Mouse (Mus musculus): ENCODE measurements around the gene Serpina9.

DNA sequence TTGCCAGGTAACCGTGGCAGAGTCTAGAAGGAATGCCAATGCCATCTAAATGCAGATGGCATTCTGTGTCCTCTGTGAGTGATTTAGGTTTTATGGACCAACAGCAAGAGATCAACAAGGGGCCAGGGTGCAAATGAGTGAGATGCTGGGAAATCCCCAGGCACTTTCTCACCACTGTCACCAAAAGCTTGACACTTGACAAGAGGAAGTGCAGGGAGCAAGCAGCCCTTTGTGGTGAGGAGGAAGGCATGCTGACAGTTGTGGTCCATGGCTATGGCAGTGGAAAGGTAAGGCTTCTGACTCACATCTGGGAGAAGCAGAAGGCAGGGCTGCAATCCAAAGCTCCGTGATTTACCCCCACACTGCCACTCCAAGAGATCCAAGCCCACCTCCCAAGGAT is 48.3 kb upstream of the Serpina9 start:
- TF ChIP-seq CTCF (conservative IDR thresholded peaks at IDR 0.05; ENCODE audit: insufficient read depth, insufficient read length, low read depth, low read length) (no peak), POLR2A (IDR thresholded peaks at IDR 0.05; ENCODE audit: low read depth, low read length) (no peak)
